Mouse (Mus musculus): Measurements from ENCODE around the gene Flot1.

DNA sequence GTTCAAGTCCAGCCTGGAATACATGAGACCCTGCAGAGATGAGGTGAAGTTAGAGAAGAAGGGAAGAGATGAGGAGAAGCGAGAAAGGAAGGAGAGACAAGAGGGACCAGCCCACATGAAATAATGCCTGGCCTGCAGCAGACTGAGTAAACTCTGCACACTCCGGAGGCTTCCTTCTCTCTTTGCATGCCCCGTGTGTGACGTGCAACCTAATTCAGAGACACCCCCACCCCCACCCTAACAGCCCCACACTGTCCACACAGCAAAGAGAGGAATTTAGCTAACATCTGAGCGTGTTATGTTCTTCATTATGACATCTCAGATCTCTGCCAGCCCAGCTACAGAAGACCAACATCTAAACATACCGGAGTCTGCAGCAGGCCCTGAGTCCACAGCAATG is 44.1 kb upstream of the Flot1 start:
- TF ChIP-seq POLR2A (IDR thresholded peaks at IDR 0.05; ENCODE audit: extremely low read depth, insufficient read depth, low read length) (no peak), CTCF (IDR thresholded peaks at IDR 0.05; ENCODE audit: low read depth, low read length) (no peak)

Data from liver, adult 2 months (tissue).